Mouse (Mus musculus) bone marrow, adult 2 months (tissue): ENCODE measurements around the gene Cul7. TPM values are rescaled to one million over a fixed set of nuclear protein-coding genes. Genes with fewer than 3 reads are reported as not detected.

Source experiments
- H3K27ac ChIP-seq: fragments of 200-500 bp; 2 replicates; pipeline ENCODE4 v1.5.1; 2012; ENCODE audit warnings: low read depth, mild to moderate bottlenecking, control low read depth, inconsistent platforms, low read length; ENCODE audit not compliant: control insufficient read depth, poor library complexity, insufficient read depth
- H3K4me1 ChIP-seq: fragments of 200-500 bp; 2 replicates; pipeline ENCODE4 v1.6.1; 2011; ENCODE audit warnings: low read length; ENCODE audit not compliant: control insufficient read depth, insufficient read depth
- H3K4me3 ChIP-seq: fragments of 200-500 bp; replicated peaks from 2 replicates; pipeline ENCODE3; 2011; ENCODE audit warnings: mild to moderate bottlenecking, low read depth, low read length, control low read depth; ENCODE audit not compliant: control insufficient read depth
- CTCF ChIP-seq: fragments of 200-500 bp; IDR thresholded peaks from 2 replicates; pipeline ENCODE4 v1.5.1; 2011; ENCODE audit warnings: low read length, control low read depth; ENCODE audit not compliant: control insufficient read depth, insufficient read depth
- POLR2A ChIP-seq: fragments of 200-500 bp; IDR thresholded peaks from 2 replicates; pipeline ENCODE4 v1.6.1; 2011; ENCODE audit warnings: low read depth, mild to moderate bottlenecking, control low read depth, low read length, borderline replicate concordance; ENCODE audit not compliant: control insufficient read depth
- WGBS: fragments of 180-500 bp; shearing (Covaris S2); methylation state at CpG from one replicate; pipeline ENCODE4 v1.1.7; 2018; 5-methylcytosine and 5-hydroxymethylcytosine counted together
- polyA plus RNA-seq: library from polyadenylated mRNA; stranded (reverse); fragments of >200 nt; gene quantifications from 2 replicates; pipeline ENCODE4 v1.2.4, GENCODE M21; 2011; ENCODE audit warnings: low replicate concordance; ENCODE audit not compliant: missing spikeins, insufficient read depth, insufficient read length

Gene Cul7
- polyA plus RNA-seq, 1 experiment: 12.5 TPM

DNA sequence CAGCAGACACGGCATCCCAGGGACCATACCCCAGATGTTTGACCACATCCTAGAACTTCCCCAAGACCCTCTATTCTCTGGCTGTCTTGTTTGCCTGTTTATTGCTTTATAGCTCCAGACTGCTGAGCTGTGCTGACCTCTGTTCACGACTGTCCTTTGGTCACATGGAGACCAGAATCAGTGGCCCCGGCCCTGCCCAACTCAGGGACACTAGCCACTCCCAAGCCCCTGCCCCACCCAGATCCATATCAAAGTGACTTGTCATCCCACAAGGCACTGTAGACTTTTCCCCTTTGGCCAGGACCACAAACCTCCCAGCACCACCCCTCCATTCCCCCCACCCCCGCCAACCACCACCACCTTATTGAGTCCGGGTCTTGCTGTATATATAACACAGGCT is 49.1 kb downstream of the Cul7 start:
- Histone ChIP-seq H3K4me1 (peaks cover 4% of the 10 kb centered on the region), H3K4me3 (no peak overlapping the region), H3K27ac (no peak overlapping the region)
- TF ChIP-seq CTCF (no peak), POLR2A (no peak)
- 75% methylated on average over 5 of the region's 5 CpGs for WGBS

DNA sequence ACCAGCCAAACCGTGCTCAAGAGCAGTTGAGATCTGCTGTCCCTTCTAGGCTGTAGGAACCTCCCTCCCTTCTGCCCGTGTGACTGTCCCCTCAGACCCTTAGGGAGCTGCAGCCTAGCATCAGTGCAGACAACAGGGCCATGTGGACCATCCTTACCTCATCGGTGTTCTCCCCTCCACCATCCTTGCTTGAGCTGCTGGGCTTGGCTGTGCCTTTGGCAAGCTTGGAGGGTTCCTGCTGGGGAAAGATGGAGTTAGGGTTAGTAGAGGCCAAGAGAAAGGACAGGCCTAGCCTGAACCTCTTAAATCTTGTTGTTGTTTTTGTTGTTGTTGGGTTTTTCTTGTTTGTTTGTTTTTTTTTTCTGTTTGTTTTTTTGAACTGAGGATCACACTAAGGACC is 49.8 kb downstream of the Cul7 start:
- Histone ChIP-seq H3K4me3 (no peak overlapping the region), H3K4me1 (peaks cover 4% of the 10 kb centered on the region), H3K27ac (no peak overlapping the region)
- 80% methylated on average over 3 of the region's 3 CpGs for WGBS
- TF ChIP-seq POLR2A (no peak), CTCF (no peak)

DNA sequence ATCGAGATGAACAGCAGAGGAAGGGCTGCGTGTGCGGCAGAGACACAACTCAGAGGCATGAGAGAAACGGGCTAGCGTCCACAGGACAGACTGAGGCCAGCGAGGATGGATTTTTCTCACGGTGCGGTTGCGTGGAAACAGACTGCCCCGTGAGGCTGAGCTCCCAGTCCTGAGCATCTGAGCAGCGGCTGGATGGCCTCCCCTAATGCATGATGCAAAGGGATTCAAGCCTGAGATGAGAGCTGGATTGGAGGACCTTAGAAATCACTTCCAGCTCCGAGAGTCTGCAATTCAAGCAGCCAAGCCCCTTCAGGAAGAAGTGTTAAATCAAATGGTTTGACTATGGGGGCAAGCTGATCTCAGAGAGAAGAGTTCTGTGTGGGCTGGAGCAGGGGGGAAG is 51.4 kb downstream of the Cul7 start:
- Histone ChIP-seq H3K4me1 (peaks cover 4% of the 10 kb centered on the region), H3K27ac (no peak overlapping the region), H3K4me3 (no peak overlapping the region)
- no peak for TF ChIP-seq POLR2A
- TF ChIP-seq CTCF: no peak
- 86% methylated on average over 12 of the region's 12 CpGs for WGBS

DNA sequence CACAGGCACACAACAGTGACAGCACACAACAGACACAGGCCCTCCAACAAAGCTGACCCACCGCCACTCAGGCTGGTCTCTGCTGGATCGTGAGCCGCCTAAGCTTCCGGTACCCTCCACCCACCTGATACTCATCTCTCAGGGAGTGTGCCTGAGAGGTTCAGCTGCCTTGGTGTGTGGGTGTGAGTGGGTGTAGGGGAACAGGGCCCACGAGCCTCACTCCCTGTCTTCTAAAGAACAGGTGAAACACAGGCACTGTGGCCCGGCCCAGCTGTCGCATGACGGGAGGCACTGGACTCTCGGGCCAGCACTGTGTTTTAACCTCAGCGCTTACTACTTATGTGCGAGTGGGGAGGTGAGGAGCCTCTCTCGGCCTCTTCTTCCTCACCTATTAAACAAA is 52.0 kb downstream of the Cul7 start:
- Histone ChIP-seq H3K27ac (no peak overlapping the region), H3K4me1 (peaks cover 4% of the 10 kb centered on the region), H3K4me3 (no peak overlapping the region)
- WGBS: 84% methylated on average over 12 of the region's 12 CpGs
- no peak for TF ChIP-seq POLR2A
- no peak for TF ChIP-seq CTCF

DNA sequence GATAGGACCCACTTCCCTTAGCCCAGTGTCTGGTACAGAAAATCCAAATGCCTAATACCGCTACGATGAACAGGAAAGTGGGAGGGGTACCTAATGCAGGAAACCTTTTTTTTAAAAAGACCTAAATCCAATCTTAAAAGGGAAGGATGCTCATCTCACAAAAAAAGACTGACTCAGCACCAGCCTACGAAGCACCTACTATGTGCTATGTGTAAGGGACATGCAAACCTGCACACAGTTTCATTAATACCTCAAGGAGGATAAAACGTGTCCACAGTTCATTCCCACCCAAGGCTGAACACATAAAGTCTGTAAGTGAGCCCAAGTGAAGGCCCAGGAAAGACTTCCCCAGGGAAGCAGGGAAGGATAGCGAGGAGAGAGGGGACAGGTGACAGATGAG is 52.4 kb downstream of the Cul7 start:
- no peak overlapping the region for H3K27ac ChIP-seq
- H3K4me1 ChIP-seq: peaks cover 4% of the 10 kb centered on the region
- 85% methylated on average over 5 of the region's 5 CpGs for WGBS
- no peak for TF ChIP-seq POLR2A
- no peak for TF ChIP-seq CTCF
- H3K4me3 ChIP-seq: no peak overlapping the region

DNA sequence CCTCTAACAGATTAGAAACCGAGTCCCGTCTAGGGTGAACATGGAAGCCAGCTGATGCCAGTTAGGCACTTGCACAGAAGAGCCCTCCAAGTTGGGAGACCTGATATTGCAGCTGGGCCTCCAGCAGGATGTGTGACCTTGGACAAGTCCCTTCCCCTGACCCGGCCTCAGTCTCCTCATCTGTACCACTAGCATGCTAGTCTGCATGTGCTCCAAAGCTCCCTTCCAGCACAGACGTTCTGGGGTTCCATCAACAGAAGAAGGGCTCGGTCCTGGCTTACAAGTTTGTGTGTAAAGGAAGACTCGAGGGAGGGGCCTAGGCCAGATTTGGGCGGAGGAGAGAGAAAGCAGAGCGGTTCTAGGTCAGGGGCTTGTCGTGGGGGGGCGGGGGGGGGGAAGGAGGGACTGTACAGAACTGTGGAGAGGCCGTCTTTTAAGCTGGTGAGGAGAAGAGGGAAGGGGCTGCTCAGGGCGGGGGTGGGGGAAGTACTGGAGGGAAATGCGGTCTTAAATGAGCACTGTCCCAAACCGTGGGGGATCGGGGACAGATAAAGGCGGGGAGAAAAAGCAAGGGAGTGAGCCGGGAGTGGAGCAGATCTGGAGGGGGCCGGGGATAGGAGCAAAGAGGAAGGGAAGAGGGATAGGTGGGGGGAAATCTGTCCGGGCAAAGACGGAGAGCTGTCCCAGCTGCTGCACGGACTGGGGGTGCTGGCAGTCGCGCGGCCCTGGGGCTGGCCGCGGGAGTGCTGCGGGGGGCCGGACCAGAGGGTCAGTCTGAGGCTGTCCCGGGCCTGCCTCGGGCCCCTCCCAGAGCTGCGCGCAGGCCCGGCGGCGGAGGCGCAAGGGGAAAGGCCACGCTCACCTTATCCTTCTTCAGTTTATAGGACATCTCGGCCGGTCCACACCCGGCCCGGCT is 54.1 kb downstream of the Cul7 start:
- no peak for TF ChIP-seq CTCF
- TF ChIP-seq POLR2A: no peak

DNA sequence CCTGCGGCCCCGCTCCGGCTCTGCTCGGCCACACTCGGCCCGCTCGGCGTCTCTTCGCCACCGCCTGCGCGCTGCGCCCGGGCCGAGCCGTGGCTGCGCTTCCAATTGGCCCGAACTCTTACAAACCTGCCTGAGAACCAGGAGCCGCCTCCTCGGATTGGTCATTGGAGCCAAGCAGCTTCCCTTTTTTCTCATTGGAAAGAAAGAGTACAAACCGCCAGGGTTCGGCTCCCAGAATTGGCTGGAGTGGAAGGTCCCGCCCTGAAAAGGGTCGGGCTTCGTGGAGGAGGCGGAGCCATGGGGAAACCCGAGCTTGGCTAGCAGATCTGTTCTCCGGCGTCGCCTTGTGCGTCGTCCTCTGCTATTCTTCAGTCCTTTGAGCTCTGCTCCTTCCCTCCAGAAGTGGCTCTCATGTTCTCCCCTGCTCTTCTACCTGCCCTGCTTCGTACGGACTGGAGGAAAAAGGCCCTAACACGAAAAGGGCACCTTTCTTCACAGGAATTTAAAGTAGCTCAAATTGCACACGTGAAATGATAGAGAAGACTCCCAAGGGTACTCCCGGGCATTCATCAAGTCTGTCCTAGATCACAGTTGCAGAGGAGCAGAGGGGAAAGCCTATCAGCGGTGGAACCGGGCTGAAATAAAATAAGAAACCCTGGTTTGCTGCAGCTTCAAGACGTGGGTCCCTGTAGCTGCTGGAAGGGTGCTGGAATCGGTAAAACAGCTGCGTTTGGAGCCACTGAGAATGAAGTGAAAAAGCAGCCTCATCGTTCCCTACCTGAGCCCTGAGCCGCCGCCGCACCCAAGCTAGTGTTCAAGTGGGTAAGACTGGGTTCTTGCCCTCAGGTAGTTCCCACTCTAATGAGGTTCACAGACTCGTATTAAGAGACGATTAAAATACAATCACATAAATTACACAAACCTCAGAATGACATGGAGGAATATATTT is 55.0 kb downstream of the Cul7 start, which contains the start of gene Ppp2r5d:
TSS of gene Ppp2r5d (minus strand) at position 225 of the 949 bp plus-strand sequence.
- Histone ChIP-seq H3K4me3 (peak within 1 kb of the TSS; percentile 77), H3K27ac (peak within 1 kb of the TSS; percentile 81), H3K4me1 (peaks cover 4% of the 10 kb centered on the region)
- TF ChIP-seq CTCF: no peak
- TF ChIP-seq POLR2A: peak; percentile 73
- WGBS: under 1% methylated on average over 48 of the region's 48 CpGs

More for the DNA sequence above, 54.1 kb downstream of the Cul7 start:
- H3K4me3 ChIP-seq: peak overlapping the region; percentile 77
- peak overlapping the region; percentile 81 for H3K27ac ChIP-seq
- WGBS: 4% methylated on average over 38 of the region's 41 CpGs
- peaks cover 4% of the 10 kb centered on the region for H3K4me1 ChIP-seq
